8 mouse cellular contexts compared by ENCODE assay signal in the genomic region with DNA sequence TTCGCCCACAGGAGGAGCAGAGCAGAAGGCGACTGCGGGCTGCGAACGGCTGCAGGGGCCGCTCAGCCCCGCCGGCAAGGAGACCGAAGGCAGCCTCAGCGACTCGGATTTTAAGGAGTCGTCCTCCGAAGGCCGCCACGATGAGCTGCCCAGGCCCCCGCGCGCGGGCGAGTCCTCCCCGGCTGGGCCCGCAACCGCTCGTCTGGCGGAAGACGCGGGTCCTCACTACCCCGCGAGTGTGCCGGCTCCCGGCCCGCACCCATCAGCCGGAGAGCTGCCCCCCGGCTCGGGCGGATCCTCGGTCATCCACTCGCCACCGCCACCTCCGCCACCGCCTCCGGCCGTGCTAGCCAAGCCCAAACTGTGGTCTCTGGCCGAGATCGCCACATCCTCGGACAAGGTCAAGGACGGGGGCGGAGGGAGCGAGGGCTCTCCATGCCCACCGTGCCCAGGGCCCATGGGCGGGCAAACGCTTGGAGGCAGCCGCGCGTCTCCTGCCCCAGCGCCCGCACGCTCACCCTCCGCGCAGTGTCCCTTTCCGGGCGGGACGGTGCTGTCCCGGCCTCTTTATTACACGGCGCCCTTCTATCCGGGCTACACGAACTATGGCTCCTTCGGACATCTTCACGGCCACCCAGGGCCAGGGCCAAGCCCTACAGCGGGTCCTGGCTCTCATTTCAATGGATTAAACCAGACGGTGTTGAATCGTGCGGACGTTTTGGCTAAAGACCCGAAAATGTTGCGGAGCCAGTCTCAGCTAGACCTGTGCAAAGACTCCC. TPM values are rescaled to one million over a fixed set of nuclear protein-coding genes. Genes with fewer than 3 reads are reported as not detected.
DNase-seq lines count a peak whose midpoint lies in the region; ATAC-seq and TF ChIP-seq lines count a peak whose summit lies in the region.

No protein-coding gene starts in this region.

- peak overlapping the region; percentile 72 for H3K4me3 ChIP-seq in embryonic facial prominence, embryonic 13.5 days
- H3K4me3 ChIP-seq in hindbrain, postnatal 0 days (ENCODE audit: low read length), result peak overlapping the region; percentile 65

- TF ChIP-seq CTCF in hindbrain, postnatal 0 days (IDR thresholded peaks at IDR 0.05; ENCODE audit: low read depth), result no peak

- peaks cover 47% of the 10 kb centered on the region for H3K4me1 ChIP-seq in embryonic facial prominence, embryonic 13.5 days
- 0 out of 2 replicates have a peak, but pooled peaks cover 6% of the 10 kb centered on the region for H3K4me1 ChIP-seq in hindbrain, postnatal 0 days (ENCODE audit: insufficient read depth, low read length)

- H3K36me3 ChIP-seq in embryonic facial prominence, embryonic 13.5 days, result peaks cover 10% of the 10 kb centered on the region
- no peaks in the 10 kb centered on the region for H3K36me3 ChIP-seq in hindbrain, postnatal 0 days (ENCODE audit: insufficient read depth, low read length)

- peak overlapping the region; percentile 98 for H3K27ac ChIP-seq in embryonic facial prominence, embryonic 13.5 days
- peak overlapping the region; percentile 67; the same call in 1 of the 2 replicates for H3K27ac ChIP-seq in hindbrain, postnatal 0 days

- intact Hi-C loops in left cerebral cortex, postnatal 4 days (cut with DNase I), result loop anchor here (5.0 kb wide), 2 partner anchors 312 to 362 kb away; a partner anchor contains a TSS

- H3K27me3 ChIP-seq in embryonic facial prominence, embryonic 13.5 days, result peaks cover 64% of the 10 kb centered on the region
- H3K27me3 ChIP-seq in hindbrain, postnatal 0 days (ENCODE audit: insufficient read depth, low read length), result peaks cover 12% of the 10 kb centered on the region; the same call in 1 of the 2 replicates

- H3K9me3 ChIP-seq in embryonic facial prominence, embryonic 13.5 days, result no peaks in the 10 kb centered on the region
- H3K9me3 ChIP-seq in hindbrain, postnatal 0 days (ENCODE audit: low read length), result no peaks in the 10 kb centered on the region

- ATAC-seq in embryonic facial prominence, embryonic 13.5 days (ENCODE audit: insufficient number of reproducible peaks, insufficient read depth, low FRiP score, low TSS enrichment, low read depth), result no peak
- no peak for ATAC-seq in hindbrain, postnatal 0 days
- ATAC-seq in inflammation-experienced regulatory T-cells, adult 6 months, result no peak

- 1% methylated on average over 76 of the region's 77 CpGs for WGBS in embryonic facial prominence, embryonic 13.5 days
- 1% methylated on average over 66 of the region's 77 CpGs for WGBS in hindbrain, postnatal 0 days

- DNase-seq in ovary, postnatal 10 days (ENCODE audit: low spot score), result peak; percentile 7
- no peak for DNase-seq in ovary, postnatal 14 days (ENCODE audit: low spot score)
- peak; percentile 44 for DNase-seq in hindbrain, postnatal 0 days (ENCODE audit: low spot score)
- DNase-seq in lung, postnatal 4 days, result peak; percentile 43 to 44
- DNase-seq in spleen, adult 12 weeks (ENCODE audit: low spot score), result no peak
- DNase-seq in left cerebral cortex, postnatal 4 days, result no peak

- H3K9ac ChIP-seq in embryonic facial prominence, embryonic 13.5 days, result peak overlapping the region; percentile 96
- H3K9ac ChIP-seq in hindbrain, postnatal 0 days (replicated peaks; ENCODE audit: low read length), result peak overlapping the region; percentile 80

- H3K4me2 ChIP-seq in embryonic facial prominence, embryonic 13.5 days, result peak overlapping the region; percentile 82
- H3K4me2 ChIP-seq in hindbrain, postnatal 0 days (ENCODE audit: low read depth, low read length), result peak overlapping the region; percentile 69

RNA-seq across cellular contexts. Expression of a gene that starts 2.8 kb away (rescaled TPM):
- polyA plus RNA-seq in embryonic facial prominence, embryonic 13.5 days (2015; fragmentation: Nextera tagmentation; extraction: Ambion mirVana), result 21.2 and 27.2 TPM in 2 replicates
- 18.3 and 22.1 TPM in 2 replicates for total RNA-seq in hindbrain, postnatal 0 days (2014; rRNA removed)
- 11.6 and 13.9 TPM in 2 replicates for polyA plus RNA-seq in hindbrain, postnatal 0 days (2015; fragmentation: Nextera tagmentation; extraction: Ambion mirVana)
- not detected for total RNA-seq in left cerebral cortex, postnatal 4 days (2021)
- not detected for polyA plus RNA-seq in inflammation-experienced regulatory T-cells, adult 6 months (2017; shearing (Covaris generic))

Comparison
In these comparisons a context has a peak if more than half of its experiments do, and no peak if none do; other contexts are left out.
1. DNase-seq: peak in ovary, postnatal 10 days (single experiment), hindbrain, postnatal 0 days (single experiment) and lung, postnatal 4 days (2 of 2); none in ovary, postnatal 14 days (single experiment), spleen, adult 12 weeks (single experiment) and left cerebral cortex, postnatal 4 days (single experiment).
2. RNA of a gene that starts 2.8 kb away (polyA plus RNA-seq): 21.2 to 27.2 TPM in embryonic facial prominence, embryonic 13.5 days and 11.6 to 13.9 TPM in hindbrain, postnatal 0 days; not detected in inflammation-experienced regulatory T-cells, adult 6 months; every median in the first group is over 10 times any median in the second.